Mouse (Mus musculus): ENCODE results near the gene Ddx59. TPM values are rescaled to one million over a fixed set of nuclear protein-coding genes. Genes with fewer than 3 reads are reported as not detected.

Ddx59 gene
- polyA plus RNA-seq, 1 experiment from 2014 or later = 8.4 TPM

- no peaks in the 10 kb centered on the region for H3K79me2 ChIP-seq (ENCODE audit: inconsistent target)
- H3K36me3 ChIP-seq (ENCODE audit: inconsistent target) = no peaks in the 10 kb centered on the region
- H3K27ac ChIP-seq = no peak overlapping the region
- 38% methylated on average over 9 of the region's 9 CpGs for WGBS (ENCODE audit: missing documents)
- no peak overlapping the region for H3K4me3 ChIP-seq (ENCODE audit: inconsistent target)
These were observed 43.7 kb downstream of the Ddx59 start for GRCm38 (mm10) chr1:136458691-136459245.

- Histone ChIP-seq H3K27ac (no peak overlapping the region), H3K36me3 (ENCODE audit: inconsistent target) (no peaks in the 10 kb centered on the region), H3K4me3 (ENCODE audit: inconsistent target) (no peak overlapping the region), H3K79me2 (ENCODE audit: inconsistent target) (peaks cover 10% of the 10 kb centered on the region; the same call in 1 of the 2 replicates)
- WGBS (ENCODE audit: missing documents) = 83% methylated on average over 10 of the region's 10 CpGs
These were observed 47.4 kb downstream of the Ddx59 start for GRCm38 (mm10) chr1:136462443-136462842.

GRCm38 (mm10) chr1:136465168-136465567 lies 50.1 kb downstream of the Ddx59 start:
- H3K36me3 ChIP-seq (ENCODE audit: inconsistent target) = no peaks in the 10 kb centered on the region
- H3K27ac ChIP-seq = no peak overlapping the region
- H3K79me2 ChIP-seq (ENCODE audit: inconsistent target) = peaks cover 19% of the 10 kb centered on the region; the same call in 1 of the 2 replicates
- no peak overlapping the region for H3K4me3 ChIP-seq (ENCODE audit: inconsistent target)

GRCm38 (mm10) chr1:136466143-136466811 lies 51.2 kb downstream of the Ddx59 start, which contains the start of gene Kif14:
Kif14 (plus strand) TSS chr1:136466343.
- Histone ChIP-seq H3K79me2 (ENCODE audit: inconsistent target) (peaks cover 19% of the 10 kb centered on the region; the same call in 1 of the 2 replicates), H3K4me3 (ENCODE audit: inconsistent target) (peak within 1 kb of the TSS; percentile 50), H3K27ac (no peak within 1 kb of the TSS), H3K36me3 (ENCODE audit: inconsistent target) (no peaks in the 10 kb centered on the region)
- WGBS (ENCODE audit: missing documents) = under 1% methylated on average over 52 of the region's 52 CpGs

- H3K27ac ChIP-seq = no peak overlapping the region
- H3K79me2 ChIP-seq (ENCODE audit: inconsistent target) = peaks cover 19% of the 10 kb centered on the region; the same call in 1 of the 2 replicates
- no peaks in the 10 kb centered on the region for H3K36me3 ChIP-seq (ENCODE audit: inconsistent target)
- WGBS (ENCODE audit: missing documents) = 93% methylated on average over 4 of the region's 4 CpGs
- H3K4me3 ChIP-seq (ENCODE audit: inconsistent target) = no peak overlapping the region
These were observed 54.3 kb downstream of the Ddx59 start for GRCm38 (mm10) chr1:136469408-136469807.

- H3K36me3 ChIP-seq (ENCODE audit: inconsistent target) = no peaks in the 10 kb centered on the region
- H3K27ac ChIP-seq = no peak overlapping the region
- peaks cover 19% of the 10 kb centered on the region; the same call in 1 of the 2 replicates for H3K79me2 ChIP-seq (ENCODE audit: inconsistent target)
- no peak overlapping the region for H3K4me3 ChIP-seq (ENCODE audit: inconsistent target)
- 85% methylated on average over 4 of the region's 6 CpGs for WGBS (ENCODE audit: missing documents)
These were observed 55.4 kb downstream of the Ddx59 start for GRCm38 (mm10) chr1:136470471-136470870.

Other genes starting within 250 kb of the Ddx59 start
- gene Mroh3, start 202.4 kb upstream of the Ddx59 start, polyA plus RNA-seq (2018) = not detected in 3 replicates
- gene Inava, start 181.0 kb upstream of the Ddx59 start, polyA plus RNA-seq (2018) = not detected in 3 replicates
- not detected in 3 replicates for gene Gpr25, start 154.4 kb upstream of the Ddx59 start, polyA plus RNA-seq (2018)
- 13.6 to 17.5 TPM (median 16.8 TPM) in 3 replicates for gene Camsap2, start 69.2 kb upstream of the Ddx59 start, polyA plus RNA-seq (2018)
- gene Kif14, start 51.1 kb downstream of the Ddx59 start, polyA plus RNA-seq (2018) = 0.08 to 0.84 TPM (median 0.79 TPM) in 3 replicates
- 14.0 to 16.7 TPM (median 15.5 TPM) in 3 replicates for gene Zfp281, start 209.6 kb downstream of the Ddx59 start, polyA plus RNA-seq (2018)

Data from macrophage (primary cell).